Mouse (Mus musculus) neural tube, embryonic 13.5 days (tissue): ENCODE data around the gene Ctdsp1. TPM values are rescaled to one million over a fixed set of nuclear protein-coding genes. Genes with fewer than 3 reads are reported as not detected.
"Not testable (repeated sequence)": the region's sequence is repeated elsewhere in the genome, so short reads cannot be mapped to it uniquely, and the experiment has no call there.

Source experiments
- ATAC-seq: fragments of 200-750 bp; cut with Nextera tagmentation; 2 replicates; pipeline ENCODE4 v1.8.0; 2017; ENCODE audit warnings: low read depth, mild to moderate bottlenecking, moderate TSS enrichment, moderate library complexity
- H3K27ac ChIP-seq: fragments of 300-500 bp; sonication (generic); replicated peaks from 2 replicates; pipeline ENCODE4 v1.5.1; 2015; ENCODE audit warnings: moderate library complexity, mild to moderate bottlenecking, inconsistent platforms
- H3K27me3 ChIP-seq: fragments of 300-500 bp; sonication (generic); 2 replicates; pipeline ENCODE4 v1.6.1; 2015; ENCODE audit warnings: mild to moderate bottlenecking, inconsistent platforms
- H3K36me3 ChIP-seq: fragments of 300-500 bp; sonication (generic); 2 replicates; pipeline ENCODE4 v1.6.1; 2015; ENCODE audit warnings: mild to moderate bottlenecking, inconsistent platforms
- H3K4me1 ChIP-seq: fragments of 300-500 bp; sonication (generic); replicated peaks from 2 replicates; pipeline ENCODE4 v1.6.1; 2015; ENCODE audit warnings: inconsistent platforms
- H3K4me2 ChIP-seq: fragments of 300-500 bp; sonication (generic); 2 replicates; pipeline ENCODE4 v1.6.1; 2015; ENCODE audit warnings: inconsistent platforms, mild to moderate bottlenecking, moderate library complexity
- H3K4me3 ChIP-seq: fragments of 300-500 bp; sonication (generic); 2 replicates; pipeline ENCODE4 v1.5.1; 2015; ENCODE audit warnings: mild to moderate bottlenecking, inconsistent platforms
- H3K9ac ChIP-seq: fragments of 300-500 bp; sonication (generic); 2 replicates; pipeline ENCODE4 v1.6.1; 2015; ENCODE audit warnings: moderate library complexity, mild to moderate bottlenecking, inconsistent platforms
- H3K9me3 ChIP-seq: fragments of 300-500 bp; sonication (generic); 2 replicates; pipeline ENCODE4 v1.6.1; 2016; ENCODE audit warnings: inconsistent platforms
- WGBS: fragments of 180-500 bp; shearing (Covaris S2); methylation state at CpG from one replicate; pipeline ENCODE4 v1.1.7; 2015; 5-methylcytosine and 5-hydroxymethylcytosine counted together
- polyA plus RNA-seq: library from polyadenylated mRNA; unstranded; fragments of >200 nt; fragmentation: Nextera tagmentation; extraction: Ambion mirVana; gene quantifications from 2 replicates; pipeline ENCODE4 v1.2.1, GENCODE M21; 2015

Gene Ctdsp1
- polyA plus RNA-seq, 1 experiment from 2014 or later = 22.5 TPM

GRCm38 (mm10) chr1:74392446-74392994 is 1.2 kb downstream of the Ctdsp1 start:
- H3K27ac ChIP-seq = peak overlapping the region; percentile 87
- H3K27me3 ChIP-seq = peaks cover 15% of the 10 kb centered on the region
- no peaks in the 10 kb centered on the region for H3K9me3 ChIP-seq
- H3K4me2 ChIP-seq = peak overlapping the region; percentile 95
- ATAC-seq = peak; percentile 14; the same call in 1 of the 2 replicates
- peak overlapping the region; percentile 88 for H3K9ac ChIP-seq
- peaks cover 50% of the 10 kb centered on the region for H3K4me1 ChIP-seq
- peaks cover 19% of the 10 kb centered on the region for H3K36me3 ChIP-seq
- H3K4me3 ChIP-seq = peak overlapping the region; percentile 93
- 2% methylated on average over 16 of the region's 16 CpGs for WGBS

GRCm38 (mm10) chr1:74393010-74393409 is 1.7 kb downstream of the Ctdsp1 start:
- Histone ChIP-seq H3K4me3 (peak overlapping the region; percentile 93), H3K27ac (0 out of 2 replicates have a peak overlapping the region, but pooled peaks have one; percentile 13), H3K9ac (peak overlapping the region; percentile 88), H3K9me3 (no peaks in the 10 kb centered on the region), H3K27me3 (peaks cover 15% of the 10 kb centered on the region), H3K4me2 (peak overlapping the region; percentile 95), H3K36me3 (peaks cover 19% of the 10 kb centered on the region), H3K4me1 (peaks cover 52% of the 10 kb centered on the region)
- ATAC-seq = no peak
- 53% methylated on average over 7 of the region's 7 CpGs for WGBS

- Histone ChIP-seq H3K4me1 (peaks cover 55% of the 10 kb centered on the region), H3K27ac (no peak overlapping the region), H3K4me3 (no peak overlapping the region), H3K36me3 (peaks cover 19% of the 10 kb centered on the region), H3K4me2 (no peak overlapping the region; the same call in 1 of the 2 replicates), H3K9me3 (no peaks in the 10 kb centered on the region), H3K9ac (no peak overlapping the region), H3K27me3 (peaks cover 10% of the 10 kb centered on the region)
- 90% methylated on average over 9 of the region's 9 CpGs for WGBS
- no peak for ATAC-seq
Measured at GRCm38 (mm10) chr1:74393697-74394096, 2.4 kb downstream of the Ctdsp1 start.

- no peak for ATAC-seq
- 91% methylated on average over 9 of the region's 9 CpGs for WGBS
- H3K9ac ChIP-seq = no peak overlapping the region
- peaks cover 19% of the 10 kb centered on the region for H3K36me3 ChIP-seq
- no peak overlapping the region for H3K4me2 ChIP-seq
- no peaks in the 10 kb centered on the region for H3K9me3 ChIP-seq
- peaks cover 55% of the 10 kb centered on the region for H3K4me1 ChIP-seq
- peaks cover 5% of the 10 kb centered on the region for H3K27me3 ChIP-seq
- no peak overlapping the region for H3K27ac ChIP-seq
- H3K4me3 ChIP-seq = no peak overlapping the region
Measured at GRCm38 (mm10) chr1:74394311-74394710, 3.0 kb downstream of the Ctdsp1 start.

- Histone ChIP-seq H3K4me3 (no peak overlapping the region), H3K9me3 (no peaks in the 10 kb centered on the region), H3K4me2 (no peak overlapping the region), H3K9ac (no peak overlapping the region), H3K36me3 (peaks cover 19% of the 10 kb centered on the region), H3K27ac (no peak overlapping the region), H3K27me3 (no peaks in the 10 kb centered on the region; the same call in 1 of the 2 replicates), H3K4me1 (peaks cover 49% of the 10 kb centered on the region)
- no peak for ATAC-seq
- 93% methylated on average over 15 of the region's 15 CpGs for WGBS
Measured at GRCm38 (mm10) chr1:74394858-74395257, 3.5 kb downstream of the Ctdsp1 start.

GRCm38 (mm10) chr1:74395290-74395689 is 4.0 kb downstream of the Ctdsp1 start:
- WGBS = 86% methylated on average over 13 of the region's 13 CpGs
- no peak overlapping the region for H3K27ac ChIP-seq
- H3K36me3 ChIP-seq = peaks cover 19% of the 10 kb centered on the region
- no peak for ATAC-seq
- peaks cover 45% of the 10 kb centered on the region for H3K4me1 ChIP-seq
- no peak overlapping the region for H3K9ac ChIP-seq
- H3K9me3 ChIP-seq = no peaks in the 10 kb centered on the region
- H3K27me3 ChIP-seq = no peaks in the 10 kb centered on the region
- no peak overlapping the region for H3K4me2 ChIP-seq
- no peak overlapping the region for H3K4me3 ChIP-seq

GRCm38 (mm10) chr1:74396456-74397222 is 5.3 kb downstream of the Ctdsp1 start:
- not testable (repeated sequence) for H3K9me3 ChIP-seq
- WGBS = 7% methylated on average over 12 of the region's 12 CpGs

GRCm38 (mm10) chr1:74397268-74397918 is 6.1 kb downstream of the Ctdsp1 start:
- Histone ChIP-seq H3K9ac (peak overlapping the region; percentile 68), H3K4me1 (peaks cover 31% of the 10 kb centered on the region), H3K27me3 (no peaks in the 10 kb centered on the region), H3K9me3 (no peaks in the 10 kb centered on the region), H3K4me2 (peak overlapping the region; percentile 77), H3K4me3 (peak overlapping the region; percentile 44), H3K36me3 (peaks cover 19% of the 10 kb centered on the region), H3K27ac (peak overlapping the region; percentile 59)
- peak; percentile 83 for ATAC-seq
- WGBS = under 1% methylated on average over 40 of the region's 41 CpGs

More at GRCm38 (mm10) chr1:74396456-74397222, 5.3 kb downstream of the Ctdsp1 start:
- Histone ChIP-seq H3K9ac (peak overlapping the region; percentile 68), H3K4me1 (peaks cover 35% of the 10 kb centered on the region), H3K4me2 (peak overlapping the region; percentile 77), H3K36me3 (peaks cover 19% of the 10 kb centered on the region), H3K4me3 (peak overlapping the region; percentile 44), H3K27ac (0 out of 2 replicates have a peak overlapping the region, but pooled peaks have one; percentile 59)
- ATAC-seq, H3K27me3 ChIP-seq: not testable (repeated sequence)

- peak overlapping the region; percentile 44 for H3K4me3 ChIP-seq
- peaks cover 25% of the 10 kb centered on the region for H3K4me1 ChIP-seq
- H3K9me3 ChIP-seq = no peaks in the 10 kb centered on the region
- H3K4me2 ChIP-seq = peak overlapping the region; percentile 77
- peak; percentile 19 for ATAC-seq
- peak overlapping the region; percentile 59 for H3K27ac ChIP-seq
- H3K36me3 ChIP-seq = peaks cover 19% of the 10 kb centered on the region
- 4% methylated on average over 11 of the region's 11 CpGs for WGBS
- peak overlapping the region; percentile 68 for H3K9ac ChIP-seq
- no peaks in the 10 kb centered on the region for H3K27me3 ChIP-seq
Measured at GRCm38 (mm10) chr1:74397919-74398451, 6.7 kb downstream of the Ctdsp1 start.

- no peak for ATAC-seq
- H3K9me3 ChIP-seq = no peaks in the 10 kb centered on the region
- H3K4me2 ChIP-seq = no peak overlapping the region
- H3K36me3 ChIP-seq = 0 out of 2 replicates have a peak, but pooled peaks cover under 1% of the 10 kb centered on the region
- H3K27me3 ChIP-seq = no peaks in the 10 kb centered on the region
- no peak overlapping the region for H3K4me3 ChIP-seq
- H3K4me1 ChIP-seq = peaks cover 16% of the 10 kb centered on the region
- no peak overlapping the region for H3K9ac ChIP-seq
- no peak overlapping the region for H3K27ac ChIP-seq
- WGBS = 86% methylated on average over 3 of the region's 3 CpGs
Measured at GRCm38 (mm10) chr1:74400531-74400930, 9.2 kb downstream of the Ctdsp1 start.

- no peak overlapping the region for H3K9ac ChIP-seq
- H3K27ac ChIP-seq = no peak overlapping the region
- no peaks in the 10 kb centered on the region for H3K27me3 ChIP-seq
- 57% methylated on average over 16 of the region's 16 CpGs for WGBS
- peaks cover 16% of the 10 kb centered on the region for H3K4me1 ChIP-seq
- no peaks in the 10 kb centered on the region for H3K9me3 ChIP-seq
- H3K4me3 ChIP-seq = no peak overlapping the region
- H3K4me2 ChIP-seq = no peak overlapping the region
- H3K36me3 ChIP-seq = no peaks in the 10 kb centered on the region
- no peak for ATAC-seq
Measured at GRCm38 (mm10) chr1:74401015-74401702, 9.8 kb downstream of the Ctdsp1 start.
